Mouse (Mus musculus): Measurements from ENCODE around the gene Wnt3a. TPM values are rescaled to one million over a fixed set of nuclear protein-coding genes. Genes with fewer than 3 reads are reported as not detected.

Gene Wnt3a
- total and polyA plus RNA-seq, 2 experiments from 2014 or later, result 0.16 TPM; not detected in 1

- no peaks in the 10 kb centered on the region for H3K36me3 ChIP-seq (ENCODE audit: insufficient read depth, low read length)
- WGBS, result 67% methylated on average over 3 of the region's 3 CpGs
- no peak overlapping the region for H3K4me3 ChIP-seq (ENCODE audit: low read depth, low read length)
- DNase-seq (ENCODE audit: low spot score) (no peak), ATAC-seq (ENCODE audit: low FRiP score) (no peak)
- H3K9ac ChIP-seq (replicated peaks; ENCODE audit: low read length, poor library complexity, severe bottlenecking), result no peak overlapping the region
- no peak for TF ChIP-seq CTCF (IDR thresholded peaks at IDR 0.05)
- no peaks in the 10 kb centered on the region for H3K9me3 ChIP-seq (ENCODE audit: low read length)
- H3K4me2 ChIP-seq (ENCODE audit: low read depth, low read length, poor library complexity, severe bottlenecking), result no peak overlapping the region
- no peak overlapping the region for H3K27ac ChIP-seq (ENCODE audit: low read depth, low read length)
- H3K4me1 ChIP-seq (ENCODE audit: insufficient read depth, low read length), result no peaks in the 10 kb centered on the region
- H3K27me3 ChIP-seq (ENCODE audit: insufficient read depth, low read length), result no peaks in the 10 kb centered on the region; the same call in 1 of the 2 replicates
These were observed 32.4 kb upstream of the Wnt3a start for GRCm38 (mm10) chr11:59322988-59323387.

GRCm38 (mm10) chr11:59316517-59316916 lies 26.0 kb upstream of the Wnt3a start:
- no peaks in the 10 kb centered on the region for H3K36me3 ChIP-seq (ENCODE audit: insufficient read depth, low read length)
- WGBS, result 54% methylated on average over 6 of the region's 6 CpGs
- H3K4me2 ChIP-seq (ENCODE audit: low read depth, low read length, poor library complexity, severe bottlenecking), result no peak overlapping the region
- peaks cover 16% of the 10 kb centered on the region for H3K27me3 ChIP-seq (ENCODE audit: insufficient read depth, low read length)
- no peak for TF ChIP-seq CTCF (IDR thresholded peaks at IDR 0.05)
- no peak overlapping the region for H3K4me3 ChIP-seq (ENCODE audit: low read depth, low read length)
- no peaks in the 10 kb centered on the region for H3K9me3 ChIP-seq (ENCODE audit: low read length)
- DNase-seq (ENCODE audit: low spot score) (no peak), ATAC-seq (ENCODE audit: low FRiP score) (no peak)
- H3K9ac ChIP-seq (replicated peaks; ENCODE audit: low read length, poor library complexity, severe bottlenecking), result no peak overlapping the region
- H3K27ac ChIP-seq (ENCODE audit: low read depth, low read length), result no peak overlapping the region
- no peaks in the 10 kb centered on the region for H3K4me1 ChIP-seq (ENCODE audit: insufficient read depth, low read length)

- DNase-seq (ENCODE audit: low spot score), result peak; percentile 43
- H3K4me2 ChIP-seq (ENCODE audit: low read depth, low read length, poor library complexity, severe bottlenecking), result no peak overlapping the region
These were observed 23.4 kb upstream of the Wnt3a start for GRCm38 (mm10) chr11:59313944-59314343.

GRCm38 (mm10) chr11:59313029-59313811 lies 22.7 kb upstream of the Wnt3a start:
- Histone ChIP-seq H3K27ac (ENCODE audit: low read depth, low read length) (no peak overlapping the region), H3K4me3 (ENCODE audit: low read depth, low read length) (no peak overlapping the region), H3K9me3 (ENCODE audit: low read length) (no peaks in the 10 kb centered on the region), H3K9ac (replicated peaks; ENCODE audit: low read length, poor library complexity, severe bottlenecking) (no peak overlapping the region), H3K4me2 (ENCODE audit: low read depth, low read length, poor library complexity, severe bottlenecking) (no peak overlapping the region), H3K36me3 (ENCODE audit: insufficient read depth, low read length) (no peaks in the 10 kb centered on the region), H3K4me1 (ENCODE audit: insufficient read depth, low read length) (no peaks in the 10 kb centered on the region), H3K27me3 (ENCODE audit: insufficient read depth, low read length) (peaks cover 32% of the 10 kb centered on the region)
- ATAC-seq (ENCODE audit: low FRiP score), result no peak
- DNase-seq (ENCODE audit: low spot score), result no peak
- WGBS, result 62% methylated on average over 17 of the region's 17 CpGs
- TF ChIP-seq CTCF (IDR thresholded peaks at IDR 0.05), result no peak

More at GRCm38 (mm10) chr11:59313944-59314343, 23.4 kb upstream of the Wnt3a start:
- no peak for ATAC-seq (ENCODE audit: low FRiP score)
- Histone ChIP-seq H3K4me3 (ENCODE audit: low read depth, low read length) (no peak overlapping the region), H3K36me3 (ENCODE audit: insufficient read depth, low read length) (no peaks in the 10 kb centered on the region), H3K27me3 (ENCODE audit: insufficient read depth, low read length) (peaks cover 25% of the 10 kb centered on the region), H3K27ac (ENCODE audit: low read depth, low read length) (no peak overlapping the region), H3K9me3 (ENCODE audit: low read length) (no peaks in the 10 kb centered on the region), H3K9ac (replicated peaks; ENCODE audit: low read length, poor library complexity, severe bottlenecking) (no peak overlapping the region), H3K4me1 (ENCODE audit: insufficient read depth, low read length) (no peaks in the 10 kb centered on the region)
- no peak for TF ChIP-seq CTCF (IDR thresholded peaks at IDR 0.05)
- 64% methylated on average over 11 of the region's 11 CpGs for WGBS

GRCm38 (mm10) chr11:59312501-59312900 lies 21.9 kb upstream of the Wnt3a start:
- no peak for DNase-seq (ENCODE audit: low spot score)
- ATAC-seq (ENCODE audit: low FRiP score), result no peak
- H3K4me2 ChIP-seq (ENCODE audit: low read depth, low read length, poor library complexity, severe bottlenecking), result no peak overlapping the region
- TF ChIP-seq CTCF (IDR thresholded peaks at IDR 0.05), result no peak
- no peak overlapping the region for H3K4me3 ChIP-seq (ENCODE audit: low read depth, low read length)
- H3K27me3 ChIP-seq (ENCODE audit: insufficient read depth, low read length), result peaks cover 38% of the 10 kb centered on the region
- no peak overlapping the region for H3K9ac ChIP-seq (replicated peaks; ENCODE audit: low read length, poor library complexity, severe bottlenecking)
- peaks cover 3% of the 10 kb centered on the region; the same call in 1 of the 2 replicates for H3K4me1 ChIP-seq (ENCODE audit: insufficient read depth, low read length)
- no peaks in the 10 kb centered on the region for H3K36me3 ChIP-seq (ENCODE audit: insufficient read depth, low read length)
- 59% methylated on average over 8 of the region's 8 CpGs for WGBS
- no peak overlapping the region for H3K27ac ChIP-seq (ENCODE audit: low read depth, low read length)
- no peaks in the 10 kb centered on the region for H3K9me3 ChIP-seq (ENCODE audit: low read length)

GRCm38 (mm10) chr11:59312060-59312459 lies 21.5 kb upstream of the Wnt3a start:
- DNase-seq (ENCODE audit: low spot score) (no peak), ATAC-seq (ENCODE audit: low FRiP score) (no peak)
- no peak overlapping the region for H3K4me3 ChIP-seq (ENCODE audit: low read depth, low read length)
- no peaks in the 10 kb centered on the region for H3K9me3 ChIP-seq (ENCODE audit: low read length)
- peaks cover 43% of the 10 kb centered on the region for H3K27me3 ChIP-seq (ENCODE audit: insufficient read depth, low read length)
- H3K4me1 ChIP-seq (ENCODE audit: insufficient read depth, low read length), result peaks cover 4% of the 10 kb centered on the region; the same call in 1 of the 2 replicates
- H3K36me3 ChIP-seq (ENCODE audit: insufficient read depth, low read length), result no peaks in the 10 kb centered on the region
- no peak for TF ChIP-seq CTCF (IDR thresholded peaks at IDR 0.05)
- no peak overlapping the region for H3K27ac ChIP-seq (ENCODE audit: low read depth, low read length)
- no peak overlapping the region for H3K4me2 ChIP-seq (ENCODE audit: low read depth, low read length, poor library complexity, severe bottlenecking)
- 47% methylated on average over 6 of the region's 6 CpGs for WGBS
- no peak overlapping the region for H3K9ac ChIP-seq (replicated peaks; ENCODE audit: low read length, poor library complexity, severe bottlenecking)
